Mouse (Mus musculus) testis, adult 2 months (tissue): ENCODE measurements at regions not wholly inside any gene's neighbourhood (a gene's known extent, or its start where the extent isn't known, plus 50 kb on each side); places are given as distances from the start of the nearest gene placed in this dataset.

ENCODE experiments used
- H3K27ac ChIP-seq: fragments of 200-500 bp; 2 replicates; pipeline ENCODE4 v1.5.1; 2012; ENCODE audit warnings: low read depth, low read length; ENCODE audit not compliant: control insufficient read depth, insufficient read depth
- H3K27me3 ChIP-seq: fragments of 200-500 bp; 2 replicates; pipeline ENCODE4 v1.6.1; 2012; ENCODE audit warnings: mild to moderate bottlenecking, low read length, moderate library complexity; ENCODE audit not compliant: control insufficient read depth, insufficient read depth
- H3K36me3 ChIP-seq: fragments of 200-500 bp; 2 replicates; pipeline ENCODE4 v1.6.1; 2012; ENCODE audit warnings: mild to moderate bottlenecking, low read length; ENCODE audit not compliant: control insufficient read depth, insufficient read depth
- H3K4me1 ChIP-seq: fragments of 200-500 bp; 2 replicates; pipeline ENCODE4 v1.6.1; 2012; ENCODE audit warnings: low read length; ENCODE audit not compliant: control insufficient read depth, insufficient read depth
- H3K4me3 ChIP-seq: fragments of 200-500 bp; 2 replicates; pipeline ENCODE4 v1.5.1; 2012; ENCODE audit warnings: low read depth, mild to moderate bottlenecking, low read length, moderate library complexity, mixed read lengths; ENCODE audit not compliant: control insufficient read depth
- CTCF ChIP-seq: fragments of 200-500 bp; IDR thresholded peaks from 2 replicates; pipeline ENCODE4 v1.5.1; 2012; ENCODE audit warnings: low read depth, mild to moderate bottlenecking, inconsistent platforms, low read length, moderate library complexity; ENCODE audit not compliant: control insufficient read depth, insufficient read depth, insufficient replicate concordance
- POLR2A ChIP-seq: fragments of 200-500 bp; IDR thresholded peaks from 2 replicates; pipeline ENCODE4 v1.6.1; 2012; ENCODE audit warnings: low read depth, mild to moderate bottlenecking, inconsistent platforms, low read length, moderate library complexity; ENCODE audit not compliant: control insufficient read depth

GRCm38 (mm10) chr15:94219907-94220306 is 245.3 kb downstream of the Adamts20 start:
- no peak overlapping the region for H3K27ac ChIP-seq

GRCm38 (mm10) chr15:94216703-94217102 is 248.5 kb downstream of the Adamts20 start:
- no peaks in the 10 kb centered on the region for H3K36me3 ChIP-seq
- H3K27ac ChIP-seq: no peak overlapping the region
- no peak overlapping the region for H3K4me3 ChIP-seq
- no peaks in the 10 kb centered on the region for H3K4me1 ChIP-seq
- TF ChIP-seq CTCF (no peak), POLR2A (no peak)
- no peaks in the 10 kb centered on the region for H3K27me3 ChIP-seq

More at GRCm38 (mm10) chr15:94219907-94220306, 245.3 kb downstream of the Adamts20 start:
- Histone ChIP-seq H3K4me3 (no peak overlapping the region), H3K4me1 (peaks cover 3% of the 10 kb centered on the region), H3K36me3 (no peaks in the 10 kb centered on the region), H3K27me3 (no peaks in the 10 kb centered on the region)
- TF ChIP-seq CTCF (no peak), POLR2A (no peak)

GRCm38 (mm10) chr15:94214440-94214839 is 250.8 kb downstream of the Adamts20 start:
- Histone ChIP-seq H3K36me3 (no peaks in the 10 kb centered on the region), H3K27ac (no peak overlapping the region), H3K27me3 (no peaks in the 10 kb centered on the region)

GRCm38 (mm10) chr15:94213393-94213792 is 251.8 kb downstream of the Adamts20 start:
- Histone ChIP-seq H3K4me1 (no peaks in the 10 kb centered on the region), H3K36me3 (no peaks in the 10 kb centered on the region), H3K27me3 (no peaks in the 10 kb centered on the region), H3K4me3 (no peak overlapping the region), H3K27ac (no peak overlapping the region)
- TF ChIP-seq CTCF: no peak
- TF ChIP-seq POLR2A: no peak

More at GRCm38 (mm10) chr15:94214440-94214839, 250.8 kb downstream of the Adamts20 start:
- Histone ChIP-seq H3K4me3 (no peak overlapping the region), H3K4me1 (no peaks in the 10 kb centered on the region)
- TF ChIP-seq POLR2A (no peak), CTCF (no peak)

- no peak for TF ChIP-seq POLR2A
- no peak for TF ChIP-seq CTCF
- no peak overlapping the region for H3K4me3 ChIP-seq
- H3K27me3 ChIP-seq: no peaks in the 10 kb centered on the region
- no peak overlapping the region for H3K27ac ChIP-seq
- peaks cover 9% of the 10 kb centered on the region for H3K4me1 ChIP-seq
- no peaks in the 10 kb centered on the region for H3K36me3 ChIP-seq
Measured at GRCm38 (mm10) chr15:94208476-94208875, 256.7 kb downstream of the Adamts20 start.

- TF ChIP-seq POLR2A: no peak
- TF ChIP-seq CTCF: no peak
- no peaks in the 10 kb centered on the region for H3K27me3 ChIP-seq
- no peak overlapping the region for H3K27ac ChIP-seq
Measured at GRCm38 (mm10) chr15:94206454-94206853, 258.8 kb downstream of the Adamts20 start.

GRCm38 (mm10) chr15:94205309-94205893 is 259.8 kb downstream of the Adamts20 start:
- Histone ChIP-seq H3K4me1 (peaks cover 9% of the 10 kb centered on the region), H3K27me3 (no peaks in the 10 kb centered on the region), H3K4me3 (no peak overlapping the region), H3K27ac (no peak overlapping the region), H3K36me3 (no peaks in the 10 kb centered on the region)
- TF ChIP-seq POLR2A: no peak
- TF ChIP-seq CTCF: no peak

More at GRCm38 (mm10) chr15:94206454-94206853, 258.8 kb downstream of the Adamts20 start:
- no peaks in the 10 kb centered on the region for H3K36me3 ChIP-seq
- no peak overlapping the region for H3K4me3 ChIP-seq
- peaks cover 9% of the 10 kb centered on the region for H3K4me1 ChIP-seq
